Mouse (Mus musculus) B cell, adult 2 months (primary cell): ENCODE measurements around the gene Lingo1.

Source experiments
- DNase-seq, 2 experiments: peaks; one replicate each; pipeline ENCODE4 v3.0.0; 2022

Gene Lingo1

GRCm38 (mm10) chr9:56775161-56775934, 20.9 kb downstream of the Lingo1 start:
- no peak for DNase-seq

- peak; percentile 16 to 17 for DNase-seq
Measured at GRCm38 (mm10) chr9:56774231-56774630, 22.0 kb downstream of the Lingo1 start.

DNA sequence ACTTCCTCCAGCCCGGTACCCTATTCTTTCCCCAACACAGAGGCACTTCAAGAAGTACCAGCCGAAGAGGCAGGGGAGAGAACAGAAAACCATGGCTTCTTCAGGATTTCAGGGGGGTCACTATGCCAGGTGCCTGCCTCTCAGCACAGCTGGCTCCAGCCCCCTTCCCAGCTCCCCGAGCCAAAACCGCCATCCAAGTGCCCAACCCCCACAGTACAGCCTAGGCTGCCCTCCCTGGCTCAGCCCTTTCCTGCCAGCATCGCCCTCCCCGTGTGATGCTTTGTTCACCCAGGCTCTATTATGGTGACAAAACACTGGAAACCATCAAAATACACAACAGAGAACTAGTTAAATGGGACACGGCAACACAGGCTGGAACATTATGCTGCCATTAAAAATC, 22.6 kb downstream of the Lingo1 start:
- no peak for DNase-seq

DNA sequence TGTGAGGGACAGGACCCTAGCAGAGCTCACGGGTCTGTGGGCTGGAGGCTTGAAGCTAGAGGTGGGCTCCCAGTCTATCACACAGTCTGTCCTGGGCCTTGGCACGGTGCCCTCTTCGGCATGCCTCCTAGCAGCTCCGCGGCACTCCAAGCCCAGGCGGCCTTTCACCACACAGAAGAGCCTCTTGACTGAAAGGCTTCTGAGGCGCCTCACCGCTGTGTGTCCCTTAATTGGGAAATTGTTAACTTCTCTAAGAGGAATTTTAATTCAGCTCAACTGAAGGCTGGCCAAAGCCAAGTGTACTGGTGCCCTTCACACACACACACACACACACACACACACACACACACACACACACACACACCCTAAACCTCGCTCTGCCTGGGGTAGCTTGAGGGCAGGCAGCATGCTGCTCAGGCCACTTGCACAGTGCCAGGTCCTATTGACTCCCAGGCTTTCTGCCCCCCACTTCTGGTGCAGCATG, 28.6 kb downstream of the Lingo1 start:
- DNase-seq = no peak

GRCm38 (mm10) chr9:56766629-56767357, 29.5 kb downstream of the Lingo1 start:
- DNase-seq = no peak

DNA sequence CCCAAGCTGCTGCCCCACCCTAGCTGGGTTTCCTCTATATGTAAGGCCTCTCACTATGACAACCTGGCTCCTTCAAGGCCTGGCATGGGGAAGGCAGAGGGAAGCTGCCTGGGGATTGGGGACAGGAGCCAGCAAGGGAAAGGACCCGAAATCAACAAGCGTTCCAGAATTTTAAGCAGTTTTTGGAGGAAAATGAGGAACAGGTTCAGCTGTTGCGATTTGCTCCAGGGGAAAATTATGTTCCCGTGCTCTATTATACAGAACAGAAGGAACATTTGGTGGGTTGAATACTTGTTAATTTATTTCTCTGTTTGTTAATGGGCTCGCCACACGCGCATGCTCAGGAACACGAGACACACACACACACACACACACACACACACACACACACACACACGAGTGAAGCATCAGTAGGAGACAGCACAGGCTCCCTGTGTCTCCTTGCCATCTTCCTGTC, 34.1 kb downstream of the Lingo1 start:
- DNase-seq = no peak

- no peak for DNase-seq
Measured at GRCm38 (mm10) chr9:56757791-56758190, 38.5 kb downstream of the Lingo1 start.

DNA sequence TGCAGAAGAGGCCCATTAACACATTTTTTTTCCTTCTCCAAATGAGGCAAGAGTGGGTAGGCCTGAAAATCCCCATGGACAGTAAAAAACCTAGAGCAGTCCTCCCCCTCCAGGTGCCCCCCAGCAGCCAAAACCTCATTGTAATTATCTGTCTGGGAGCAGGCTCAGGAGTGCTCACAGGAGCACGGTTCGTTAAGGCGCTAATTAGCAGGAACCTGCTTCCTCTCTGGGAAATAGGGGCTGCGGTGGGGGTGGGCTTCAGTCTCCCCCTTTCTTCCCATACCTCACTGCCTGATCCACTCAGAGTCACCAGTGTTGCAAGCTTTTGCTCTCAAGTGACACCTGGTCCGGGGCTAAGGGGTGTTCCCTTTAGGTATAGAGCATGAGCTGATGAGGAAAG, 41.1 kb downstream of the Lingo1 start:
- no peak for DNase-seq

DNA sequence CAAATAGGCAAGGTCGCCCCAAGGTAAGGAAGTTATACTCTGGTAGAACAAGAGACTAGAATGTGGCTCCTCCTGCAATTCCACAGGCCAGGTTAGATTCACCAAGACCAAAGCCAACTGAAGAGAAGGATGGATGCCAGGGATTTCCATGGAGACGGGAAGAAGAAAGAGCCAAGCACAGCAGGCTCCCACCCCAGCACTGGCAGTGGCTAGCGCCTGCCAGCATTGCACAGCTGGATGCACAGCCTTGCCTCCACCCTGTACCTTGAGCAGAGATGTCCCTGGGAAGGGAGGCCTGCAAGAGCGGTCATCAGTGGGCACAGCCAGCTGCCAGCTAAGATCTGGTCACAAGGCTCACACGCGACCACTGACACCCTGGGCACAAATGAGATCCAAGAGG, 42.9 kb downstream of the Lingo1 start:
- DNase-seq = no peak

DNA sequence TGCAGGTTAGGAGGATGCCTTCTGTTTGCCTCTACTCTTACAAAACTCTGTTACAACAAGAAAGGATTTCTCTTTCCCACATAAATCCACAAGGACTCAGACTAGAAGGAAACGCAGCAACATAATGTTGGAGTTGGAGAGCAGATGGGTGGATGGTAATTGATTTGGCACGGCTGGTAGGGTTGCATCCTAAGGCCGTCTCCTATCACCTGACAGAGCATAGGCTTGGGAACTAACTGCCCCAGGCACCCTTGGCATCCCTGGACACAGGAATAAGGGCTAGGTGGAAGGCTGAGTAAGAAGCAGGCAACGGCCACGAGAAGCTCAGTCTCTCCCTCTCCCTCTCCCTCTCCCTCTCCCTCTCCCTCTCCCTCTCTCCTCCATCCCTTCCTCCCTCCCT, 48.2 kb downstream of the Lingo1 start:
- no peak for DNase-seq

- no peak for DNase-seq
Measured at GRCm38 (mm10) chr9:56746926-56747294, 49.4 kb downstream of the Lingo1 start.

GRCm38 (mm10) chr9:56746195-56746925, 49.9 kb downstream of the Lingo1 start:
- no peak for DNase-seq

DNA sequence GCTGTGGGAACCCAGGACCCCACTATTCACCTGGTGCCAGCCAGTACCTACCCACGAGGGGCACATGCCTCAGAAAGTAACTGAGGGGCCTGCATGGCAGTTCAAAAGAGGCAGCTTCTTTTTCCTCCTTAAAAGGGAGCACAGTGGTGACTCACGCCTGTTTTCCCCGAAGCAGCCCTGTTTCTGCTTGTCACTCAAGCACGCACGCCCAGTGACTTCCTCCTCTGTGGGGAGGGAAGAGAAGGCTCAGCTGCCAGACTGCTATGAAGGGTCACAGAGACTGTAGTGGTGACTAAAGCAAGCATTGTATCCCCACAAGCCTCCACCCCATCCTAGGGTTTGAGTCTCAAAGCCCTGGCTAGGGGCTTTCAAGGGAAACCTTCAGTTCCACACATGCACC, 51.9 kb downstream of the Lingo1 start:
- no peak for DNase-seq

- no peak for DNase-seq
Measured at GRCm38 (mm10) chr9:56739181-56739737, 57.0 kb downstream of the Lingo1 start.

- DNase-seq = peak; percentile 19 to 27
Measured at GRCm38 (mm10) chr9:56738261-56739171, 57.8 kb downstream of the Lingo1 start.

- no peak for DNase-seq
Measured at GRCm38 (mm10) chr9:56734398-56734797, 61.9 kb downstream of the Lingo1 start.

DNA sequence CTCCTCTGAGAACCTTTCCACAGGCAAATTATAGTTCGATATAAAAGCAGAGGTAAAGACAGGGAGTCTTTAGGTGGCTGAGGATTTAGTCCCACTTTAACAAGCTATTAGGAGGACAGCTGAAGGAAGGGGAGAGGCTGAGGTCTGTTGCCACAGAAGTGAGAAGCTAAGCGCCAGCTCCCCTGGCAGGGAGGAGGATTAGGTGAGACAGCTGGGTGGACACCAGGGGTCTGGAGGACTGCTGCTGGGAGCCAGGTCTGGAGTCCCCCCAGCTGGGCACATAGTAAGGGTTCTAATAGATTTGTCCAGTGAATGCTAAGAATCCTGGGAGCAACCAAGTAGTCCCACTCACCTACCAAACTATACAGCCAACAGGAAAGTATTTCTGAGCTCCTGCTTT, 65.3 kb downstream of the Lingo1 start:
- DNase-seq = no peak

DNA sequence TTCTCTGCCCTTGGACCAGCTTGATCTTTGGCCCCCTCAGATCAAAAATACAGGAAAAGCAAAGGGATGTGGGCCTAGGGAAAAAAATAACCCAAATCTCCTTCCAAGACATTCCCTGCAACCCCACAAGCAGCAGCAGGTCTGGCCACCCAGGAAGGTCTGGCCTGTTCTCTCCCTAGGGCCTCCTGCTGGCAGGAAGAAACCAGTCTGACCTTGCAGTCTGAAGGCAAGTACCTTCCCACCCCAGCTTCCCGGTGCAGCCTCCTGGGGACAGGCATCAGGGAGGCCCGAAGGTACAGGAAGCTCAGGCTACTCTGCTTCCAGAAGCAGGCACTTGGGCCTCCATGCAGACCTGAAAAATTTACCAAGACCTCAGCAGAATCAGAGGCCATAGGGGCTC, 67.1 kb downstream of the Lingo1 start:
- DNase-seq = no peak

- no peak for DNase-seq
Measured at GRCm38 (mm10) chr9:56727703-56728684, 68.3 kb downstream of the Lingo1 start.

- peak; percentile 50 for DNase-seq
Measured at GRCm38 (mm10) chr9:56725814-56726213, 70.5 kb downstream of the Lingo1 start.
